Mouse (Mus musculus) liver, embryonic 13.5 days (tissue): ENCODE measurements around the gene Mcm3ap. TPM values are rescaled to one million over a fixed set of nuclear protein-coding genes. Genes with fewer than 3 reads are reported as not detected.

Experiments used
- ATAC-seq: fragments of 200-750 bp; cut with Nextera tagmentation; 2 replicates; pipeline ENCODE4 v1.8.0; 2017; ENCODE audit warnings: low read depth, mild to moderate bottlenecking, moderate number of reproducible peaks, moderate library complexity
- DNase-seq: peaks from one replicate; pipeline ENCODE4 v3.0.0; 2022
- H3K27ac ChIP-seq: fragments of 300-500 bp; sonication (generic); 2 replicates; pipeline ENCODE4 v1.5.1; 2015; ENCODE audit warnings: moderate library complexity, mild to moderate bottlenecking, inconsistent platforms
- H3K27me3 ChIP-seq: fragments of 300-500 bp; sonication (generic); 2 replicates; pipeline ENCODE4 v1.6.1; 2015; ENCODE audit warnings: mild to moderate bottlenecking, inconsistent platforms
- H3K36me3 ChIP-seq: fragments of 300-500 bp; sonication (generic); 2 replicates; pipeline ENCODE4 v1.6.1; 2015; ENCODE audit warnings: mild to moderate bottlenecking, inconsistent platforms
- H3K4me1 ChIP-seq: fragments of 300-500 bp; sonication (generic); replicated peaks from 2 replicates; pipeline ENCODE4 v1.6.1; 2015; ENCODE audit warnings: inconsistent platforms
- H3K4me2 ChIP-seq: fragments of 300-500 bp; sonication (generic); 2 replicates; pipeline ENCODE4 v1.6.1; 2015; ENCODE audit warnings: inconsistent platforms, mild to moderate bottlenecking, moderate library complexity
- H3K4me3 ChIP-seq: fragments of 300-500 bp; sonication (generic); replicated peaks from 2 replicates; pipeline ENCODE4 v1.5.1; 2015; ENCODE audit warnings: mild to moderate bottlenecking, inconsistent platforms
- H3K9ac ChIP-seq: fragments of 300-500 bp; sonication (generic); 2 replicates; pipeline ENCODE4 v1.6.1; 2015; ENCODE audit warnings: mild to moderate bottlenecking, inconsistent platforms
- H3K9me3 ChIP-seq: fragments of 300-500 bp; sonication (generic); replicated peaks from 2 replicates; pipeline ENCODE4 v1.6.1; 2016; ENCODE audit warnings: inconsistent platforms
- WGBS: fragments of 180-500 bp; shearing (Covaris S2); methylation state at CpG from one replicate; pipeline ENCODE4 v1.1.7; 2015; ENCODE audit not compliant: insufficient replicate concordance; 5-methylcytosine and 5-hydroxymethylcytosine counted together
- polyA plus RNA-seq: library from polyadenylated mRNA; unstranded; fragments of >200 nt; fragmentation: Nextera tagmentation; extraction: Ambion mirVana; gene quantifications from 2 replicates; pipeline ENCODE4 v1.2.1, GENCODE M21; 2015

Gene Mcm3ap
- polyA plus RNA-seq, 1 experiment from 2014 or later: 25.2 TPM

GRCm38 (mm10) chr10:76542636-76543375 is 74.1 kb downstream of the Mcm3ap start:
- Histone ChIP-seq H3K4me2 (no peak overlapping the region), H3K4me3 (no peak overlapping the region), H3K9ac (no peak overlapping the region), H3K4me1 (no peaks in the 10 kb centered on the region), H3K36me3 (peaks cover 95% of the 10 kb centered on the region), H3K27ac (no peak overlapping the region), H3K27me3 (no peaks in the 10 kb centered on the region), H3K9me3 (no peaks in the 10 kb centered on the region)
- DNase-seq (no peak), ATAC-seq (no peak)
- WGBS: 39% methylated on average over 10 of the region's 10 CpGs

GRCm38 (mm10) chr10:76546566-76546965 is 77.8 kb downstream of the Mcm3ap start:
- no peak overlapping the region for H3K27ac ChIP-seq
- no peaks in the 10 kb centered on the region for H3K27me3 ChIP-seq
- DNase-seq: no peak
- no peaks in the 10 kb centered on the region for H3K9me3 ChIP-seq
- no peaks in the 10 kb centered on the region for H3K4me1 ChIP-seq
- no peak overlapping the region for H3K4me3 ChIP-seq
- H3K36me3 ChIP-seq: peaks cover 91% of the 10 kb centered on the region
- H3K4me2 ChIP-seq: no peak overlapping the region
- WGBS: 89% methylated on average over 8 of the region's 8 CpGs
- no peak for ATAC-seq
- H3K9ac ChIP-seq: no peak overlapping the region

GRCm38 (mm10) chr10:76548218-76548617 is 79.5 kb downstream of the Mcm3ap start:
- Histone ChIP-seq H3K4me2 (no peak overlapping the region), H3K27me3 (no peaks in the 10 kb centered on the region), H3K9me3 (no peaks in the 10 kb centered on the region), H3K4me1 (no peaks in the 10 kb centered on the region), H3K27ac (no peak overlapping the region), H3K9ac (no peak overlapping the region), H3K36me3 (peaks cover 90% of the 10 kb centered on the region), H3K4me3 (no peak overlapping the region)
- ATAC-seq (no peak), DNase-seq (no peak)
- WGBS: 86% methylated on average over 8 of the region's 8 CpGs

GRCm38 (mm10) chr10:76550458-76550857 is 81.7 kb downstream of the Mcm3ap start:
- Histone ChIP-seq H3K9ac (no peak overlapping the region), H3K4me2 (no peak overlapping the region), H3K27ac (no peak overlapping the region), H3K36me3 (peaks cover 84% of the 10 kb centered on the region), H3K4me3 (no peak overlapping the region), H3K4me1 (no peaks in the 10 kb centered on the region), H3K9me3 (no peaks in the 10 kb centered on the region), H3K27me3 (no peaks in the 10 kb centered on the region)
- DNase-seq (no peak), ATAC-seq (peak; percentile 5; the same call in 1 of the 2 replicates)
- WGBS: 75% methylated on average over 5 of the region's 5 CpGs

- Histone ChIP-seq H3K9ac (no peak overlapping the region), H3K36me3 (peaks cover 77% of the 10 kb centered on the region), H3K9me3 (no peaks in the 10 kb centered on the region), H3K4me3 (no peak overlapping the region), H3K27ac (no peak overlapping the region), H3K4me1 (no peaks in the 10 kb centered on the region), H3K4me2 (no peak overlapping the region), H3K27me3 (no peaks in the 10 kb centered on the region)
- ATAC-seq (no peak), DNase-seq (no peak)
- WGBS: 81% methylated on average over 3 of the region's 3 CpGs
Measured at GRCm38 (mm10) chr10:76551556-76551955, 82.8 kb downstream of the Mcm3ap start.

GRCm38 (mm10) chr10:76554061-76554460 is 85.3 kb downstream of the Mcm3ap start:
- WGBS: 79% methylated on average over 5 of the region's 5 CpGs
- no peak overlapping the region for H3K4me2 ChIP-seq
- no peaks in the 10 kb centered on the region for H3K27me3 ChIP-seq
- no peak overlapping the region for H3K9ac ChIP-seq
- H3K36me3 ChIP-seq: peaks cover 56% of the 10 kb centered on the region
- no peak for ATAC-seq
- H3K9me3 ChIP-seq: no peaks in the 10 kb centered on the region
- no peaks in the 10 kb centered on the region for H3K4me1 ChIP-seq
- H3K4me3 ChIP-seq: no peak overlapping the region
- no peak overlapping the region for H3K27ac ChIP-seq
- no peak for DNase-seq

- DNase-seq (no peak), ATAC-seq (no peak)
- Histone ChIP-seq H3K27me3 (no peaks in the 10 kb centered on the region), H3K27ac (no peak within 1 kb of the TSS), H3K4me2 (no peak within 1 kb of the TSS), H3K9ac (no peak within 1 kb of the TSS), H3K4me1 (no peaks in the 10 kb centered on the region), H3K9me3 (no peaks in the 10 kb centered on the region), H3K36me3 (no peaks in the 10 kb centered on the region), H3K4me3 (no peak within 1 kb of the TSS)
- WGBS: 76% methylated on average over 10 of the region's 10 CpGs
Measured at GRCm38 (mm10) chr10:76561972-76562371, 93.2 kb downstream of the Mcm3ap start, which contains the start of gene Spatc1l. TSS of gene Spatc1l (plus strand) at chr10:76562272.

Other genes with a start within 250 kb of the Mcm3ap start
- 6.4 and 7.2 TPM in 2 replicates for gene Prmt2, start 231.1 kb upstream of the Mcm3ap start, polyA plus RNA-seq
- not detected in 2 replicates for gene S100b, start 215.1 kb upstream of the Mcm3ap start, polyA plus RNA-seq
- 1.1 and 1.4 TPM in 2 replicates for gene Dip2a, start 123.6 kb upstream of the Mcm3ap start, polyA plus RNA-seq
- not detected in 2 replicates for gene AC141477.1, start 28.5 kb upstream of the Mcm3ap start, polyA plus RNA-seq
- gene Pcnt, start 26.1 kb upstream of the Mcm3ap start, polyA plus RNA-seq: 8.3 and 9.5 TPM in 2 replicates
- gene 2610028H24Rik, start 19.8 kb upstream of the Mcm3ap start, polyA plus RNA-seq: not detected in 2 replicates
- gene Ybey, start 187 bp downstream of the Mcm3ap start, polyA plus RNA-seq: 3.3 and 4.2 TPM in 2 replicates
- gene Lss, start 62.7 kb downstream of the Mcm3ap start, polyA plus RNA-seq: 40.5 and 49.3 TPM in 2 replicates
- gene Spatc1l, start 93.3 kb downstream of the Mcm3ap start, polyA plus RNA-seq: not detected in 2 replicates
- gene Ftcd, start 106.7 kb downstream of the Mcm3ap start, polyA plus RNA-seq: 19.1 and 22.9 TPM in 2 replicates
- 8.3 and 9.5 TPM in 2 replicates for gene Col6a2, start 154.7 kb downstream of the Mcm3ap start, polyA plus RNA-seq